Mouse (Mus musculus): ENCODE data around the gene Atxn7l1. TPM values are rescaled to one million over a fixed set of nuclear protein-coding genes. Genes with fewer than 3 reads are reported as not detected.

The Atxn7l1 gene
- total RNA-seq, 1 experiment from 2014 or later = 53.1 TPM

GRCm38 (mm10) chr12:33206300-33206699, 58.8 kb downstream of the Atxn7l1 start:
- ATAC-seq (replicated peaks; ENCODE audit: insufficient number of reproducible peaks, low FRiP score, low TSS enrichment, poor library complexity, severe bottlenecking) = no peak

GRCm38 (mm10) chr12:33210856-33211255, 63.4 kb downstream of the Atxn7l1 start:
- no peak for ATAC-seq (replicated peaks; ENCODE audit: insufficient number of reproducible peaks, low FRiP score, low TSS enrichment, poor library complexity, severe bottlenecking)

GRCm38 (mm10) chr12:33218215-33218859, 70.8 kb downstream of the Atxn7l1 start:
- no peak for ATAC-seq (replicated peaks; ENCODE audit: insufficient number of reproducible peaks, low FRiP score, low TSS enrichment, poor library complexity, severe bottlenecking)

- ATAC-seq (replicated peaks; ENCODE audit: insufficient number of reproducible peaks, low FRiP score, low TSS enrichment, poor library complexity, severe bottlenecking) = no peak
Measured at GRCm38 (mm10) chr12:33219436-33219835, 71.9 kb downstream of the Atxn7l1 start.

GRCm38 (mm10) chr12:33220081-33220480, 72.6 kb downstream of the Atxn7l1 start:
- no peak for ATAC-seq (replicated peaks; ENCODE audit: insufficient number of reproducible peaks, low FRiP score, low TSS enrichment, poor library complexity, severe bottlenecking)

GRCm38 (mm10) chr12:33220509-33221051, 73.1 kb downstream of the Atxn7l1 start:
- no peak for ATAC-seq (replicated peaks; ENCODE audit: insufficient number of reproducible peaks, low FRiP score, low TSS enrichment, poor library complexity, severe bottlenecking)

GRCm38 (mm10) chr12:33222187-33222586, 74.7 kb downstream of the Atxn7l1 start:
- ATAC-seq (replicated peaks; ENCODE audit: insufficient number of reproducible peaks, low FRiP score, low TSS enrichment, poor library complexity, severe bottlenecking) = no peak

- no peak for ATAC-seq (replicated peaks; ENCODE audit: insufficient number of reproducible peaks, low FRiP score, low TSS enrichment, poor library complexity, severe bottlenecking)
Measured at GRCm38 (mm10) chr12:33225117-33225541, 77.6 kb downstream of the Atxn7l1 start.

- ATAC-seq (replicated peaks; ENCODE audit: insufficient number of reproducible peaks, low FRiP score, low TSS enrichment, poor library complexity, severe bottlenecking) = no peak
Measured at GRCm38 (mm10) chr12:33225978-33226377, 78.5 kb downstream of the Atxn7l1 start.

GRCm38 (mm10) chr12:33226596-33226995, 79.1 kb downstream of the Atxn7l1 start:
- no peak for ATAC-seq (replicated peaks; ENCODE audit: insufficient number of reproducible peaks, low FRiP score, low TSS enrichment, poor library complexity, severe bottlenecking)

GRCm38 (mm10) chr12:33235314-33235713, 87.8 kb downstream of the Atxn7l1 start:
- ATAC-seq (replicated peaks; ENCODE audit: insufficient number of reproducible peaks, low FRiP score, low TSS enrichment, poor library complexity, severe bottlenecking) = no peak

- no peak for ATAC-seq (replicated peaks; ENCODE audit: insufficient number of reproducible peaks, low FRiP score, low TSS enrichment, poor library complexity, severe bottlenecking)
Measured at GRCm38 (mm10) chr12:33235771-33236323, 88.4 kb downstream of the Atxn7l1 start.

- no peak for ATAC-seq (replicated peaks; ENCODE audit: insufficient number of reproducible peaks, low FRiP score, low TSS enrichment, poor library complexity, severe bottlenecking)
Measured at GRCm38 (mm10) chr12:33236344-33237049, 89.0 kb downstream of the Atxn7l1 start.

- ATAC-seq (replicated peaks; ENCODE audit: insufficient number of reproducible peaks, low FRiP score, low TSS enrichment, poor library complexity, severe bottlenecking) = no peak
Measured at GRCm38 (mm10) chr12:33237108-33237507, 89.6 kb downstream of the Atxn7l1 start.

- no peak for ATAC-seq (replicated peaks; ENCODE audit: insufficient number of reproducible peaks, low FRiP score, low TSS enrichment, poor library complexity, severe bottlenecking)
Measured at GRCm38 (mm10) chr12:33242679-33243078, 95.2 kb downstream of the Atxn7l1 start.

- ATAC-seq (replicated peaks; ENCODE audit: insufficient number of reproducible peaks, low FRiP score, low TSS enrichment, poor library complexity, severe bottlenecking) = no peak
Measured at GRCm38 (mm10) chr12:33244132-33244875, 96.8 kb downstream of the Atxn7l1 start.

- no peak for ATAC-seq (replicated peaks; ENCODE audit: insufficient number of reproducible peaks, low FRiP score, low TSS enrichment, poor library complexity, severe bottlenecking)
Measured at GRCm38 (mm10) chr12:33245455-33245854, 98.0 kb downstream of the Atxn7l1 start.

- no peak for ATAC-seq (replicated peaks; ENCODE audit: insufficient number of reproducible peaks, low FRiP score, low TSS enrichment, poor library complexity, severe bottlenecking)
Measured at GRCm38 (mm10) chr12:33246878-33247277, 99.4 kb downstream of the Atxn7l1 start.

GRCm38 (mm10) chr12:33250197-33250596, 102.7 kb downstream of the Atxn7l1 start:
- ATAC-seq (replicated peaks; ENCODE audit: insufficient number of reproducible peaks, low FRiP score, low TSS enrichment, poor library complexity, severe bottlenecking) = no peak
